Mouse (Mus musculus) brain, embryonic 14.5 days (tissue): ENCODE data around the gene Prom1.

ENCODE experiments used
- CTCF ChIP-seq: fragments of 200-500 bp; IDR thresholded peaks from 2 replicates; pipeline ENCODE4 v1.5.1; 2012; ENCODE audit warnings: inconsistent platforms, mild to moderate bottlenecking, moderate library complexity, borderline replicate concordance; ENCODE audit not compliant: insufficient read depth, insufficient read length; ENCODE audit errors: extremely low read depth
- POLR2A ChIP-seq: fragments of 200-500 bp; IDR thresholded peaks from 2 replicates; pipeline ENCODE4 v1.6.1; 2012; ENCODE audit warnings: mild to moderate bottlenecking, inconsistent platforms, borderline replicate concordance; ENCODE audit not compliant: poor library complexity, insufficient read depth, insufficient read length, severe bottlenecking; ENCODE audit errors: extremely low read depth

GRCm38 (mm10) chr5:43976821-43977561, 124.8 kb downstream of the Prom1 start:
- TF ChIP-seq CTCF: no peak
- no peak for TF ChIP-seq POLR2A
